Mouse (Mus musculus) hindbrain, embryonic 11.5 days (tissue): ENCODE results near the gene Siae. TPM values are rescaled to one million over a fixed set of nuclear protein-coding genes. Genes with fewer than 3 reads are reported as not detected.

Experiments used
- ATAC-seq: fragments of 200-750 bp; cut with Nextera tagmentation; 2 replicates; pipeline ENCODE4 v1.8.0; 2017; ENCODE audit warnings: mild to moderate bottlenecking, moderate TSS enrichment, moderate library complexity; ENCODE audit not compliant: low FRiP score
- DNase-seq: peaks from one replicate; pipeline ENCODE4 v3.0.0-alpha.2; 2015; ENCODE audit warnings: low spot score
- H3K27ac ChIP-seq: fragments of 300-500 bp; sonication (generic); 2 replicates; pipeline ENCODE4 v1.5.1; 2014; ENCODE audit warnings: mild to moderate bottlenecking, low read depth, low read length
- H3K27me3 ChIP-seq: fragments of 300-500 bp; sonication (generic); 2 replicates; pipeline ENCODE4 v1.6.1; 2014; ENCODE audit warnings: mild to moderate bottlenecking, low read length, moderate library complexity, mixed read lengths; ENCODE audit not compliant: control insufficient read depth, insufficient read depth
- H3K36me3 ChIP-seq: fragments of 300-500 bp; sonication (generic); 2 replicates; pipeline ENCODE4 v1.6.1; 2014; ENCODE audit warnings: mild to moderate bottlenecking, low read length, moderate library complexity, mixed read lengths; ENCODE audit not compliant: control insufficient read depth, insufficient read depth
- H3K4me1 ChIP-seq: fragments of 300-500 bp; sonication (generic); replicated peaks from 2 replicates; pipeline ENCODE4 v1.6.1; 2014; ENCODE audit warnings: low read length, mixed read lengths; ENCODE audit not compliant: control insufficient read depth, insufficient read depth
- H3K4me2 ChIP-seq: fragments of 300-500 bp; sonication (generic); replicated peaks from 2 replicates; pipeline ENCODE4 v1.6.1; 2014; ENCODE audit warnings: mild to moderate bottlenecking, low read depth, low read length
- H3K4me3 ChIP-seq: fragments of 300-500 bp; sonication (generic); 2 replicates; pipeline ENCODE4 v1.5.1; 2014; ENCODE audit warnings: low read depth, low read length
- H3K9ac ChIP-seq: fragments of 300-500 bp; sonication (generic); 2 replicates; pipeline ENCODE4 v1.6.1; 2014; ENCODE audit warnings: low read depth, low read length
- H3K9me3 ChIP-seq: fragments of 300-500 bp; sonication (generic); 2 replicates; pipeline ENCODE4 v1.6.1; 2016; ENCODE audit warnings: low read length; ENCODE audit not compliant: control insufficient read depth
- WGBS: fragments of 180-500 bp; shearing (Covaris S2); extraction: QIAGEN DNeasy Blood & Tissue Kit; methylation state at CpG from one replicate; pipeline ENCODE4 v1.1.7; 2014; 5-methylcytosine and 5-hydroxymethylcytosine counted together
- polyA plus RNA-seq: library from polyadenylated mRNA; unstranded; fragments of >200 nt; fragmentation: Nextera tagmentation; extraction: Ambion mirVana; gene quantifications from 2 replicates; pipeline ENCODE4 v1.2.1, GENCODE M21; 2014

Gene Siae
- polyA plus RNA-seq, 1 experiment from 2014 or later: 7.8 TPM

DNA sequence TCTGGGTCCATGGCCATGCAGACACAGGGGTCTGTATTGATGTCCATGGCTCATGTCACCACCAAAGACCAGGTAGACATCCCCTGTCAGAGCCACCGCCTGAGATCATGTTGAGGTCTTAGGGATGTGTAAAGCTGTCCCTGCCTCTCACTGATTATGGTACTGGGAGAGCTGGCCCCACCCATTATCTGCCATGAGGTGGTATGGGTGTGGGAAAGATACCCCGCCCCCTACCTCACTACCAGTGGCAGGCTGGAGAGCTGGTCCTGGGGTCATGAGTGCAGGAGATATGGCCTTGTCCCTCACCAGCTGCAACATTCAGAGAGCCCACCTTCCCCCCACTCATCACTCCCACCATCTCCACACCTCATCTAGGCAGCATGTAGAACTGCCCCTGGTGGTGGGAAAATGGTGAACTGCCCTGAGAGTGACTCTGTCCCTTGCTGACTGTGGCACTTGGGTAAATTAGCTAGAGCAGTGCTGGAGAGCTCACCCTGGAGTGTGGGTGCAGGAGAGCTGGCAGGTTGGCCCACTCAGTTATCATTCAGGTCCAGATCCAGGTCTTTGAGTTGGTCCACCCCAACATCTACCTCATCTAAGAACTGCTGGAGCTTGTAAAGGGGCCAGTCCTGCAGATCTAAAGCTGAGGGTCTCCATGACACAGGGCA lies 45.2 kb downstream of the Siae start:
- Histone ChIP-seq H3K4me1 (no peaks in the 10 kb centered on the region), H3K9ac (no peak overlapping the region), H3K4me2 (no peak overlapping the region), H3K27me3 (no peaks in the 10 kb centered on the region), H3K36me3 (no peaks in the 10 kb centered on the region), H3K4me3 (no peak overlapping the region), H3K9me3 (no peaks in the 10 kb centered on the region), H3K27ac (no peak overlapping the region)
- WGBS: 90% methylated on average over 2 of the region's 2 CpGs
- DNase-seq (no peak), ATAC-seq (no peak)

DNA sequence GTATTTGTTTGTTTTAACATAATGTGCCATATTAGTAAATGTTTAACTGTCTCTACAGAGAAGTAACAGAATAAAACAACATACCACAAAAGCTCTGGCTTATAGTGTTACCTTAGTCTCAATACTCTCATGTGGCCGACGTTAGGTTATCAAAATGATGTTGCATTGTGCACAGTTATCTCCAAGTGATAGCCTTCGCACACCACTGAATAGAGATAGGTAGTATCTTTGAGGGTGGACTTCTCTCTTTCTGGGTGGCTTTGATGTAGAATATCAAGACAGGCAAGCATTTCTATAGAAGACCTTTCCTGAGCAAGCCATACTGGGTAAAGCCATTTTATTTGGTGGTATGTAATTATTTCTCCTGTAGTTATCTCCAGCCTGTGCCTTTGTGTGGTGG lies 49.6 kb downstream of the Siae start:
- ATAC-seq: no peak
- Histone ChIP-seq H3K9me3 (no peaks in the 10 kb centered on the region), H3K4me2 (no peak overlapping the region), H3K9ac (no peak overlapping the region), H3K4me3 (no peak overlapping the region), H3K27me3 (no peaks in the 10 kb centered on the region), H3K36me3 (no peaks in the 10 kb centered on the region), H3K4me1 (no peaks in the 10 kb centered on the region), H3K27ac (no peak overlapping the region)
- WGBS: 96% methylated on average over 3 of the region's 3 CpGs
- DNase-seq: no peak

DNA sequence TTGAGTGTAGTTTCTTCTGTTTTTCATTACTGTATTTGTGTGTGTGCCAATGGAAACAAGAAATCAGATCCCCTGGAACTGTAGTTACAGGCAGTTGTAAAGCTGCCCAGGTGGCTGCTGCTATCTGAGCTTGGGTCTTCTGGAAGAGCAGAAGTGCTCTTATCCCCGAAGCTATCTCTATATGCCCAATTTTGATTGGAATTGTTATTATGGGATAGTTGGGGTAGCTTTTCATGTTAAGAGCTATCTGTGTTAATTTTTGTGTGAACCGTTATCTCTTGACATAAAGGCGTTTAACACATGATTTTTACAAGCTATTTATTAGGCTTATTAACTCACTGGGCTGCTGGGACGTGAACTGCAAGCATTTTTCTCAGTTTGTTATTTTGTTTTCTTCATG lies 54.1 kb downstream of the Siae start:
- no peak overlapping the region for H3K9ac ChIP-seq
- H3K4me1 ChIP-seq: no peaks in the 10 kb centered on the region
- H3K4me2 ChIP-seq: no peak overlapping the region
- H3K27ac ChIP-seq: no peak overlapping the region
- no peak overlapping the region for H3K4me3 ChIP-seq
- H3K36me3 ChIP-seq: no peaks in the 10 kb centered on the region
- no peaks in the 10 kb centered on the region for H3K27me3 ChIP-seq
- no peaks in the 10 kb centered on the region for H3K9me3 ChIP-seq
- ATAC-seq: no peak
- WGBS: 86% methylated on average over 4 of the region's 4 CpGs
- DNase-seq: no peak

DNA sequence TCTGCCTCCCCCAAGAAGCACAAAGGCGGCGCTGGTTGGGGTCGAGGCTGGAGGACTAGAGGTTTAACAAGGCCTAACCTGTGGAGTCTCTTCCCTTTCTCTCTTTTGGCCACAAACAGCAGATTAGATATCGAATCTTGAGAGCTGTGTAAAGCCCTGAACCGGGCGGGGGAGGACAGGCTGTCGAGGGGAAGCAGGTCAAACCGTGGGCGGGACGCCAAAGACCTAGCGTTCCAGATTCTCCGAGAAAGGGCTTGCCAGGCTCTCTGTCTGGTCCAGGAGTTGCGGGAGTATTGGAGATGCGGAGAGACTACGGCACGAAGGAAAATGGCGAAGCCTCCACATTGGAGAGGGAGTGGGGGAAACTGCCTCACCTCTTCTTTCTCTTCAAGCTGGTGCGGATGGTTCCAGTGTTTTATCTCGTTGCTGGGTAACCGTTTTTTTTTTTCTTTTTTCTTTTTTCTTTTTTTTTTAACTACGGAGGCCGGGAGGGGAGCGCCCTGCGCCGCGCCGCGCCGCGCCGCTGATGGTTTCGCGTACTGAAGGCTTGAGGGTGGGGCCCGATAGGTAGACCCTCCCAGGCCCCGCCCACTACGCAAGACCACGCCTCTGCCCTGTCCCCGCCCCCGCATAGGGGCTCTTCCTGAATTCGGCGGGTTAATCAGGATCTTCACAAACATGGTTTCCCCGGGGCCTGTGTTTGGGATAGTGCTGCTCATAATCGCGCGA lies 57.8 kb downstream of the Siae start, which contains the start of gene Spa17:
Spa17 (minus strand) TSS at position 541 of the 729 bp plus-strand sequence.
- Histone ChIP-seq H3K9me3 (no peaks in the 10 kb centered on the region), H3K4me1 (no peaks in the 10 kb centered on the region), H3K27ac (peak within 1 kb of the TSS; percentile 67), H3K4me2 (peak within 1 kb of the TSS; percentile 80), H3K4me3 (peak within 1 kb of the TSS; percentile 56), H3K9ac (peak within 1 kb of the TSS; percentile 83), H3K27me3 (no peaks in the 10 kb centered on the region), H3K36me3 (no peaks in the 10 kb centered on the region)
- DNase-seq: peak; percentile 94
- WGBS: under 1% methylated on average over 45 of the region's 45 CpGs
- ATAC-seq: peak; percentile 96

DNA sequence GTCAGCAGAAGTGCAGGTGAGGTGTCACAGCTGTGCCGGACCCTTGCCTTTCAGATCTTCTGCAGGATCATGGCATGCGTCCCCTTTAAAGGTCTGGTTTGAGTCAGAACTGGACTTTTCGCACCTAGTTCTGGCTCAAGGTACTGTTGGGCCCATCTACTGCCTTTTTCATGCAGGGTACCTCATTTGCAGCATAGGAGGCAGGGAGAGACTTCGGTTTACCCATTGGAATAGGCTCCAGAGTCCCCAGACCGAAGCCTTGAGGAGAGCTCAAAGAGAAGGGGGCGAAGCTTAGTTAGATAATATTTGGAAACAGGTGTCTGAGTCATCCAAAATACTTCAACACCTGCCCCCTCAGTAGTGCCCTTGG lies 58.4 kb downstream of the Siae start:
- Histone ChIP-seq H3K9ac (peak overlapping the region; percentile 83; the same call in 1 of the 2 replicates), H3K9me3 (no peaks in the 10 kb centered on the region), H3K4me3 (peak overlapping the region; percentile 56), H3K4me1 (no peaks in the 10 kb centered on the region), H3K4me2 (peak overlapping the region; percentile 80), H3K27me3 (no peaks in the 10 kb centered on the region), H3K36me3 (no peaks in the 10 kb centered on the region), H3K27ac (peak overlapping the region; percentile 24; the same call in 1 of the 2 replicates)
- ATAC-seq: peak; percentile 56
- 25% methylated on average over 6 of the region's 6 CpGs for WGBS
- no peak for DNase-seq

DNA sequence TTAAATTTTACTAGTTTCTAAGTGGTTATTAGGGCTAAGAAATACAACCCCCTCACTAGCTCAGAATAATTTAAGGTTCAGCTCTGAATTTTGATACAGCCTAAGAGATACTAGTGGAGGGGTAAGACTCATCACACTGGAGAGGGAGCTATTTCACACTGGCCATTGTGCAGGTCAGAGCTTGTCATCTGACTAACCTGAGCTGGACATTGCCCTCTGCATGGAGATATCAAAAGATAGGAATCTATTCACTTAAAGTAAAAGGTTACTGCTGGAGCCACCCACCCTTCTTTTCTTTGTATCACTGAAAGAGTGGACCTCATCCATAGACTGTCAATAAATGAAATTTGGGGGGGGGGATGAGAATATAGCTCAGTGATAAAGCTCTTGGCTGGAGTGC lies 58.8 kb downstream of the Siae start:
- no peak overlapping the region for H3K4me2 ChIP-seq
- no peak overlapping the region for H3K27ac ChIP-seq
- peak; percentile 13 for ATAC-seq
- H3K4me1 ChIP-seq: no peaks in the 10 kb centered on the region
- no peaks in the 10 kb centered on the region for H3K36me3 ChIP-seq
- no peaks in the 10 kb centered on the region for H3K27me3 ChIP-seq
- H3K4me3 ChIP-seq: no peak overlapping the region
- H3K9me3 ChIP-seq: no peaks in the 10 kb centered on the region
- DNase-seq: no peak
- no peak overlapping the region for H3K9ac ChIP-seq

DNA sequence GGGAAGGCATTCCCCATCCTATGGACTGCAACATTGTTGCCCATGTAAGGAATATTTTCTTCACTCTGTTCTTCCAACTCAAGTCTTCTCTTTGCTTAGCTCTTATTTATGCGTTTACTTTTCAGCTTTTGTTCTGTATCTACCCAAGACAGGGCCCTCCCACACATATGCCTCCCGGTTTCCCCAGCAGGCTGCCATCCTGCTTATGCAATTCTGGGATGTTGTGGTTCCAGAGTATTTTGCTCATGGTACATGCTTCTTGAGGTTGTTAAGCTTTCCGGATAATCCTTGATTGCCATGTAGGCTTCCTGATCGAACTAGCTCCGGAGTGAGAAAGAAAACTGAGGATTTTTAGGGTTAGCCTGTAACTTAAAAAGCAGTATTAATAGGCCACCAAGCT lies 59.7 kb downstream of the Siae start:
- Histone ChIP-seq H3K9me3 (no peaks in the 10 kb centered on the region), H3K27ac (no peak overlapping the region), H3K9ac (no peak overlapping the region), H3K4me2 (no peak overlapping the region), H3K4me1 (no peaks in the 10 kb centered on the region), H3K36me3 (no peaks in the 10 kb centered on the region), H3K4me3 (no peak overlapping the region), H3K27me3 (no peaks in the 10 kb centered on the region)
- WGBS: 77% methylated on average over 5 of the region's 5 CpGs
- ATAC-seq: no peak
- DNase-seq: no peak

DNA sequence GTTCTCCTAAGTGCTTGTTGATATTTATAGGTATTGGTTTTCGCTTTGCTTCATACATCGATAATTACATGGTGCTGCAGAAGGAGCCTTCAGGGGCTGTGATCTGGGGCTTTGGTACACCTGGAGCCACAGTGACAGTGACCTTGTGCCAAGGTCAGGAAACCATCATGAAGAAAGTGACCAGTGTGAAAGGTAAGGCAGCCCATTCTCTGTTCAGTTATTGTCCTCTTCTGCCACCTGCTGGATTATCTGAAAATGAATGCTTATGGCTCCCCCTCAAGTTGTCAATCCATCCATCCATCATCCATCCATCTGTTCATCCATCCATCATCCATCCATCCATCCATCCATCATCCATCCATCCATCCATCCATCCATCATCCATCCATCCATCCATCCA lies 61.3 kb downstream of the Siae start:
- H3K36me3 ChIP-seq: no peaks in the 10 kb centered on the region
- no peak overlapping the region for H3K4me3 ChIP-seq
- DNase-seq (peak; percentile 50), ATAC-seq (no peak)
- no peaks in the 10 kb centered on the region for H3K9me3 ChIP-seq
- no peak overlapping the region for H3K27ac ChIP-seq
- WGBS: 54% methylated on average over 2 of the region's 2 CpGs
- H3K4me2 ChIP-seq: no peak overlapping the region
- no peaks in the 10 kb centered on the region for H3K4me1 ChIP-seq
- H3K27me3 ChIP-seq: no peaks in the 10 kb centered on the region
- H3K9ac ChIP-seq: no peak overlapping the region

DNA sequence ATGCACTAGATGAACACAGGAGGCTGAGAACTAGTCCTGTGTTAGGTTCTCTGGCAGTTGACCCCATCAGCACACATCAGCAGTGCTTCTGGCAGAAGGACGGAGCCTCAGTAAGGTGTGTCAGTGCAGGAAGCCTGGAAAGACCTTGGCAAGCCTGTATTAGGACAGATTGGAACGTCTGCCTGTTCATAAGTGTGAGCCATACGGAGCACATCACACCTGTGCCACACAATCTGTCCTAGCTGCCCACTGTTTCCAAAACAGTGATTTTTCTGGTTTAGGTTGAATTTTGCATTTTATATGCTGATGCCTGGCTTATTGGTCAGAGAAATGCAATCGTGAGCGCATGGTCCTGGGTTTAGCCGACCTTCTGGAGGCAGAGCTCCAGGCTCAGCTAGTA lies 65.8 kb downstream of the Siae start:
- H3K4me1 ChIP-seq: no peaks in the 10 kb centered on the region
- 87% methylated on average over 6 of the region's 6 CpGs for WGBS
- H3K9me3 ChIP-seq: no peaks in the 10 kb centered on the region
- no peak overlapping the region for H3K4me2 ChIP-seq
- no peak overlapping the region for H3K27ac ChIP-seq
- no peaks in the 10 kb centered on the region for H3K27me3 ChIP-seq
- H3K4me3 ChIP-seq: no peak overlapping the region
- no peak for ATAC-seq
- H3K36me3 ChIP-seq: no peaks in the 10 kb centered on the region
- DNase-seq: no peak
- no peak overlapping the region for H3K9ac ChIP-seq
